Mouse (Mus musculus) megakaryocyte, embryonic 14.5 days (primary cell): ENCODE results near the gene B4galnt4.

ENCODE experiments used
- FLI1 ChIP-seq: IDR thresholded peaks from 2 replicates; pipeline ENCODE4 v1.6.1; 2012; ENCODE audit warnings: low read length, inconsistent platforms, mixed read lengths
- GATA1 ChIP-seq: IDR thresholded peaks from 3 replicates; pipeline ENCODE4 v1.6.1; 2012; ENCODE audit warnings: mixed read lengths, low read length, inconsistent platforms, borderline replicate concordance

DNA sequence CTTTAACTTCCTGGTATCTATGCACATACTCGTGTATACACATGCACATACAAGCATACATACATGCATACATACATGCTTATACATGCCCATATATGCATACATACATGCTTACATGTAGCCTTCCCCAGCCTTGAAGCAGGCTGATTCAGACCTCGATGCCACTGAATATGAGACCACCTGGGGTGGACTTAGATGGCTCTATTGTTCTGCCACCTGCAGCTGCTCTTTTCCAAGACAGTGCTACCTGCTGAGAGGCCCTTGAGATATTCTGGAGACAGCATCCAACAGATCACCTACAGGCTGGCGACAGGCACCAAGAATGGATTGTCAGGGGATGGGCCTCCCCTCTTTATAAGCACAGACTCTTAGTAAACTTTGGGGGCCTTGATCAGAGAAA is 30.5 kb upstream of the B4galnt4 start:
- TF ChIP-seq GATA1 (no peak), FLI1 (no peak)
